Mouse (Mus musculus) right cerebral cortex, adult 18-20 months (tissue): ENCODE measurements at regions not wholly inside any gene's neighbourhood (a gene's known extent, or its start where the extent isn't known, plus 50 kb on each side); places are given as distances from the start of the nearest gene placed in this dataset.

ENCODE experiments used
- DNase-seq: peaks from one replicate; pipeline ENCODE4 v3.0.0; 2022; ENCODE audit warnings: mixed read lengths

GRCm38 (mm10) chr12:106191771-106192170, 181.7 kb downstream of the Vrk1 start:
- DNase-seq: no peak

GRCm38 (mm10) chr12:106199302-106199701, 189.3 kb downstream of the Vrk1 start:
- DNase-seq: no peak

- DNase-seq: no peak
These were observed 193.5 kb downstream of the Vrk1 start for GRCm38 (mm10) chr12:106203526-106203925.

- no peak for DNase-seq
These were observed 200.9 kb downstream of the Vrk1 start for GRCm38 (mm10) chr12:106210959-106211358.

GRCm38 (mm10) chr12:106211488-106211887, 201.5 kb downstream of the Vrk1 start:
- DNase-seq: no peak

GRCm38 (mm10) chr12:106212397-106212796, 202.4 kb downstream of the Vrk1 start:
- DNase-seq: no peak

GRCm38 (mm10) chr12:106220071-106220470, 210.0 kb downstream of the Vrk1 start:
- no peak for DNase-seq

- DNase-seq: no peak
These were observed 216.2 kb downstream of the Vrk1 start for GRCm38 (mm10) chr12:106226276-106226675.

GRCm38 (mm10) chr12:106226776-106227562, 216.9 kb downstream of the Vrk1 start:
- no peak for DNase-seq

GRCm38 (mm10) chr12:106227563-106227840, 217.5 kb downstream of the Vrk1 start:
- DNase-seq: no peak

GRCm38 (mm10) chr12:106245178-106245840, 235.3 kb downstream of the Vrk1 start:
- DNase-seq: no peak

GRCm38 (mm10) chr12:106273591-106273990, 263.6 kb downstream of the Vrk1 start:
- DNase-seq: no peak

GRCm38 (mm10) chr12:106277886-106278285, 267.9 kb downstream of the Vrk1 start:
- no peak for DNase-seq

- no peak for DNase-seq
These were observed 272.6 kb downstream of the Vrk1 start for GRCm38 (mm10) chr12:106282491-106283106.

GRCm38 (mm10) chr12:106284814-106285213, 274.8 kb downstream of the Vrk1 start:
- peak; percentile 43 for DNase-seq

- no peak for DNase-seq
These were observed 278.9 kb downstream of the Vrk1 start for GRCm38 (mm10) chr12:106288791-106289515.

- no peak for DNase-seq
These were observed 281.5 kb downstream of the Vrk1 start for GRCm38 (mm10) chr12:106291476-106292046.

- no peak for DNase-seq
These were observed 283.1 kb downstream of the Vrk1 start for GRCm38 (mm10) chr12:106293117-106293516.

GRCm38 (mm10) chr12:106295596-106295995, 285.6 kb downstream of the Vrk1 start:
- DNase-seq: no peak

GRCm38 (mm10) chr12:106302617-106303016, 292.6 kb downstream of the Vrk1 start:
- peak; percentile 34 for DNase-seq

- no peak for DNase-seq
These were observed 298.4 kb downstream of the Vrk1 start for GRCm38 (mm10) chr12:106308291-106308955.

GRCm38 (mm10) chr12:106308956-106309610, 299.1 kb downstream of the Vrk1 start:
- no peak for DNase-seq
